Mouse (Mus musculus) heart, embryonic 11.5 days (tissue): ENCODE measurements around the gene Kcnj6. TPM values are rescaled to one million over a fixed set of nuclear protein-coding genes. Genes with fewer than 3 reads are reported as not detected.

ENCODE experiments used
- ATAC-seq: fragments of 200-750 bp; cut with Nextera tagmentation; replicated peaks from 2 replicates; pipeline ENCODE4 v1.8.0; 2017; ENCODE audit warnings: moderate library complexity; ENCODE audit not compliant: insufficient number of reproducible peaks, low FRiP score, low TSS enrichment
- H3K27ac ChIP-seq: fragments of 300-500 bp; sonication (generic); 2 replicates; pipeline ENCODE4 v1.5.1; 2014; ENCODE audit warnings: mild to moderate bottlenecking, low read depth, low read length
- H3K27me3 ChIP-seq: fragments of 300-500 bp; sonication (generic); 2 replicates; pipeline ENCODE4 v1.6.1; 2014; ENCODE audit warnings: mild to moderate bottlenecking, low read length, mixed read lengths; ENCODE audit not compliant: control insufficient read depth, insufficient read depth
- H3K36me3 ChIP-seq: fragments of 300-500 bp; sonication (generic); 2 replicates; pipeline ENCODE4 v1.6.1; 2014; ENCODE audit warnings: mild to moderate bottlenecking, low read length, moderate library complexity, mixed read lengths; ENCODE audit not compliant: control insufficient read depth, insufficient read depth
- H3K4me1 ChIP-seq: fragments of 300-500 bp; sonication (generic); 2 replicates; pipeline ENCODE4 v1.6.1; 2014; ENCODE audit warnings: low read length; ENCODE audit not compliant: control insufficient read depth, insufficient read depth
- H3K4me2 ChIP-seq: fragments of 300-500 bp; sonication (generic); 2 replicates; pipeline ENCODE4 v1.6.1; 2014; ENCODE audit warnings: mild to moderate bottlenecking, moderate library complexity
- H3K4me3 ChIP-seq: fragments of 300-500 bp; sonication (generic); 2 replicates; pipeline ENCODE4 v1.5.1; 2014; ENCODE audit warnings: low read depth, low read length
- H3K9ac ChIP-seq: fragments of 300-500 bp; sonication (generic); 2 replicates; pipeline ENCODE4 v1.6.1; 2014; ENCODE audit warnings: mild to moderate bottlenecking, low read depth, low read length, moderate library complexity
- H3K9me3 ChIP-seq: fragments of 300-500 bp; sonication (generic); replicated peaks from 2 replicates; pipeline ENCODE4 v1.6.1; 2016; ENCODE audit warnings: low read length; ENCODE audit not compliant: control insufficient read depth
- WGBS: fragments of 180-500 bp; shearing (Covaris S2); extraction: QIAGEN DNeasy Blood & Tissue Kit; methylation state at CpG from one replicate; pipeline ENCODE4 v1.1.7; 2014; ENCODE audit not compliant: insufficient replicate concordance; 5-methylcytosine and 5-hydroxymethylcytosine counted together
- polyA plus RNA-seq: library from polyadenylated mRNA; unstranded; fragments of >200 nt; fragmentation: Nextera tagmentation; extraction: Ambion mirVana; gene quantifications from 2 replicates; pipeline ENCODE4 v1.2.1, GENCODE M21; 2014

Kcnj6 gene
- 0.13 and 0.19 TPM in 2 replicates for polyA plus RNA-seq

GRCm38 (mm10) chr16:94997340-94997849, at the start of gene Kcnj6:
Kcnj6 (minus strand) TSS chr16:94997701.
- Histone ChIP-seq H3K4me3 (peak within 1 kb of the TSS; percentile 22; the same call in 1 of the 2 replicates), H3K4me2 (peak within 1 kb of the TSS; percentile 59), H3K9me3 (no peaks in the 10 kb centered on the region), H3K9ac (no peak within 1 kb of the TSS), H3K27ac (no peak within 1 kb of the TSS), H3K36me3 (no peaks in the 10 kb centered on the region), H3K4me1 (no peaks in the 10 kb centered on the region), H3K27me3 (peaks cover 41% of the 10 kb centered on the region)
- ATAC-seq = no peak
- under 1% methylated on average over 43 of the region's 43 CpGs for WGBS

DNA sequence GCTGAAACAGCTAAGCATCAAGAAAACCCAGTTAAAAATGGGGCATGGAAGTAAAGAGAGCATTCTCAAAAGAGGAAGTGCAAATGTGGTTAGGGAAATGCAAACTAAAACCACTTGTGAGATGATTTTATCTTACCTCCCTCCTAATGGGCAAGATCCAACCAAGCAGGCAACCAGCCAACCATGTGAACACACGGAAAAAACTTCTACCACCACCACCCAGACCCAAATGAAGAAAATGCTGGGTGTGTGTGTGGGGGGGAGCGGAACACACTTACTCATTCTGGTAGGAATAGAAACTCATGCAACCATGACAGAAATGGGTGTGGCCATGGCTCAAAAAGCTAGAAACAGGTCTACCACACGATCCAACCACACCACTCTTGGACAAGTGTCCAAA, 12.4 kb upstream of the Kcnj6 start:
- Histone ChIP-seq H3K4me2 (no peak overlapping the region), H3K9me3 (no peaks in the 10 kb centered on the region), H3K4me3 (no peak overlapping the region), H3K9ac (no peak overlapping the region), H3K36me3 (no peaks in the 10 kb centered on the region), H3K27me3 (no peaks in the 10 kb centered on the region), H3K4me1 (no peaks in the 10 kb centered on the region), H3K27ac (no peak overlapping the region)
- ATAC-seq = no peak
- WGBS = 73% methylated on average over 3 of the region's 3 CpGs

DNA sequence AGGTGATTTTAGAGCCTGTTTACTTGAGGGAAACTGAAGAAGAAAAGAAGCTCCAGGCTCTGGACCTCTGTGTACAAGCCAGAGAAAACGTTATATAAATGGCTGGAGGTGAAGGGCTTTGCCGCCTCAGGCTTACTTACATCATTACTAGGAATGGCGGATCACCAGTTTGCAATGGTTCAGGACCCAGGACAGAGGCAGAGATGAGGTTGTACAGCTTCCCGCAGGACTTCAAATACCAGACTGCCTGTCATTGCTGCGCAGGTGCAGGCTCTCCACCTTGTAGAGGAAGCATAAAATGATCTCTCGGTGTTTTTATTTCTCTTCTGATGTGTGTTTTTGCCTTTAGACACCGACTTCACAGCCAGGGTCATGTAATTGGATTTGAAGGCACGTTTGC, 7.1 kb upstream of the Kcnj6 start:
- no peaks in the 10 kb centered on the region for H3K4me1 ChIP-seq
- no peak for ATAC-seq
- H3K27me3 ChIP-seq = peaks cover under 1% of the 10 kb centered on the region
- no peak overlapping the region for H3K9ac ChIP-seq
- no peaks in the 10 kb centered on the region for H3K9me3 ChIP-seq
- 25% methylated on average over 8 of the region's 8 CpGs for WGBS
- H3K4me2 ChIP-seq = no peak overlapping the region
- H3K4me3 ChIP-seq = no peak overlapping the region
- H3K36me3 ChIP-seq = no peaks in the 10 kb centered on the region
- H3K27ac ChIP-seq = no peak overlapping the region

DNA sequence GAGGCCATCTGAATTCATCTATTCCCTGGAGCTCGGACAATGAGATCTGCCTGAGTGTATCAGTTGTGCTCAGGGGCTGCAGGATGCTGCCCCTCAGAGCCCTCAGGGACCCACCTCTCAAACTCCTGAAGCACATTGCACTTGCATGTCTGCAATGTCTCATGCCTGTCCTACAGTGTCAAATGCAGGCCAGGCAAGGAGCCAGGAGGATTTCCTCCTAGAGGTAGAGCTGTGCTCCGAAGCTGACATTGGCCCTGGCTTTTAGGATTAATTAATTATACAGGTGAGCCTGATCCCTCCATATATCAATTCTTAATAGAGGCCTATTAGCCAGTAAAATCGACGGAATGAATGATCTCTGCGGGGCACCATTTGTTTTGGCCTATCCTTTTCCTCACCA, 2.0 kb upstream of the Kcnj6 start:
- ATAC-seq = no peak
- no peak overlapping the region for H3K27ac ChIP-seq
- 72% methylated on average over 5 of the region's 5 CpGs for WGBS
- H3K4me2 ChIP-seq = no peak overlapping the region
- no peaks in the 10 kb centered on the region for H3K36me3 ChIP-seq
- no peak overlapping the region for H3K9ac ChIP-seq
- no peaks in the 10 kb centered on the region for H3K9me3 ChIP-seq
- H3K4me3 ChIP-seq = no peak overlapping the region
- H3K27me3 ChIP-seq = peaks cover 41% of the 10 kb centered on the region
- no peaks in the 10 kb centered on the region for H3K4me1 ChIP-seq

GRCm38 (mm10) chr16:94999019-94999418, 1.5 kb upstream of the Kcnj6 start:
- Histone ChIP-seq H3K4me3 (no peak overlapping the region), H3K27ac (no peak overlapping the region), H3K9ac (no peak overlapping the region), H3K4me1 (no peaks in the 10 kb centered on the region), H3K9me3 (no peaks in the 10 kb centered on the region), H3K4me2 (no peak overlapping the region), H3K36me3 (no peaks in the 10 kb centered on the region), H3K27me3 (peaks cover 41% of the 10 kb centered on the region)
- ATAC-seq = no peak
- WGBS = 69% methylated on average over 3 of the region's 3 CpGs

- H3K4me2 ChIP-seq = no peak overlapping the region; the same call in 1 of the 2 replicates
Observed at GRCm38 (mm10) chr16:94996791-94997281, 665 bp downstream of the Kcnj6 start.

DNA sequence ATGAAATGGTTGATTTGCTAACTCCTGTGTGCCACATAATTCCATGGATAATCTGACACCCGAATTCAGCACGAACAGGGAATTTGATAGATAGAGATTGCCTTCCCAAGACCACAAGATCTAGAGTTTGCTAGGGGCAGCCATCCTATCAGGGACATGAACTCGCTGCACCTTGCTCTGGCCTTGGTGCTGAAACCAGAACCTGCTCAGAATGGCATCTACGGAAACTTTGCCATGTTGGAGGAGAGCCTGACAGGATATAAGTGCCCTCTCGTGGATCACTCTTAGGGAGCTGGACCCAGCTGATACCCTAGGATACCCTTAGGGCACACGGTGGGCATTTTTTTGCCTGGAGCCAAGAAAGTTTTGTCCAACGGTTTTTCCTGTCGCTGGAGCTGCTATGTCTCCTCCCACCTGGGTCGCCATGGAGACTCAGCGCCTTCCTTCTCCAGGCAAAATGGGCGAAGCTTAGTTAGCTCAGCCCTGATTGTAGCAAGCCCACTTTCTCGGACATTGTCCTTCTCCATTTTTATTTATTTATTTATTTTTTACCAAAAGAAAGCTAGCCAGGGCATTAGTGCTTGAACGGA, 1.9 kb downstream of the Kcnj6 start:
- ATAC-seq = no peak
- no peak overlapping the region for H3K27ac ChIP-seq
- peaks cover 41% of the 10 kb centered on the region for H3K27me3 ChIP-seq
- no peak overlapping the region for H3K4me2 ChIP-seq
- H3K4me3 ChIP-seq = no peak overlapping the region
- H3K9ac ChIP-seq = no peak overlapping the region
- H3K36me3 ChIP-seq = no peaks in the 10 kb centered on the region
- H3K4me1 ChIP-seq = no peaks in the 10 kb centered on the region
- 12% methylated on average over 13 of the region's 13 CpGs for WGBS
- no peaks in the 10 kb centered on the region for H3K9me3 ChIP-seq

More at GRCm38 (mm10) chr16:94996791-94997281, 665 bp downstream of the Kcnj6 start:
- Histone ChIP-seq H3K9ac (no peak overlapping the region), H3K4me1 (no peaks in the 10 kb centered on the region), H3K27me3 (peaks cover 41% of the 10 kb centered on the region), H3K27ac (no peak overlapping the region), H3K9me3 (no peaks in the 10 kb centered on the region), H3K4me3 (no peak overlapping the region), H3K36me3 (no peaks in the 10 kb centered on the region)
- 25% methylated on average over 16 of the region's 16 CpGs for WGBS
- ATAC-seq = no peak

- no peaks in the 10 kb centered on the region for H3K9me3 ChIP-seq
- H3K4me2 ChIP-seq = no peak overlapping the region
- no peak overlapping the region for H3K4me3 ChIP-seq
- H3K36me3 ChIP-seq = no peaks in the 10 kb centered on the region
- 60% methylated on average over 4 of the region's 4 CpGs for WGBS
- H3K9ac ChIP-seq = no peak overlapping the region
- no peak overlapping the region for H3K27ac ChIP-seq
- H3K4me1 ChIP-seq = no peaks in the 10 kb centered on the region
- no peak for ATAC-seq
- peaks cover 41% of the 10 kb centered on the region for H3K27me3 ChIP-seq
Observed at GRCm38 (mm10) chr16:94994924-94995323, 2.6 kb downstream of the Kcnj6 start.

DNA sequence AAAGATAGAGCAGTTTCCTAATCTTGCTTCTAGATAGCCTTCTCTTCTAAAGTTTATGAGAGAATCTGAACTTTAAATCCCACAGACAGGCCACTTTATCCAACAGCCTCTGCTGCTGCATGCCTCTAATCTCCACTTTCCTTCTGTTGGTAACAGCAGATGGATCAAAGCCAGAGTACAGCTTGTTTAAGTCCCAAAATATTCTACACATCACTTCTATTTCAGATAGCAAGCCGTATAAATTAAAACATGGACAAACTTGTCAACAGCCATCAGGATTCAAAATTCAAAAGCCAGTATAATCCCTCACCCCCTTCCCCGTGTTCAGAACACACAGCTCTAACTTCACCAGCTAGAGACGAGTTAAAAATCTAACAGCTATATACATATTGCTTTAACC, 3.4 kb downstream of the Kcnj6 start:
- Histone ChIP-seq H3K27ac (no peak overlapping the region), H3K4me1 (no peaks in the 10 kb centered on the region), H3K4me3 (no peak overlapping the region), H3K9ac (no peak overlapping the region), H3K4me2 (no peak overlapping the region), H3K27me3 (peaks cover 36% of the 10 kb centered on the region), H3K9me3 (no peaks in the 10 kb centered on the region), H3K36me3 (no peaks in the 10 kb centered on the region)
- no peak for ATAC-seq
- WGBS = 70% methylated on average over 3 of the region's 3 CpGs
